Mouse (Mus musculus): ENCODE measurements around the gene Klf1.

Klf1 gene

DNA sequence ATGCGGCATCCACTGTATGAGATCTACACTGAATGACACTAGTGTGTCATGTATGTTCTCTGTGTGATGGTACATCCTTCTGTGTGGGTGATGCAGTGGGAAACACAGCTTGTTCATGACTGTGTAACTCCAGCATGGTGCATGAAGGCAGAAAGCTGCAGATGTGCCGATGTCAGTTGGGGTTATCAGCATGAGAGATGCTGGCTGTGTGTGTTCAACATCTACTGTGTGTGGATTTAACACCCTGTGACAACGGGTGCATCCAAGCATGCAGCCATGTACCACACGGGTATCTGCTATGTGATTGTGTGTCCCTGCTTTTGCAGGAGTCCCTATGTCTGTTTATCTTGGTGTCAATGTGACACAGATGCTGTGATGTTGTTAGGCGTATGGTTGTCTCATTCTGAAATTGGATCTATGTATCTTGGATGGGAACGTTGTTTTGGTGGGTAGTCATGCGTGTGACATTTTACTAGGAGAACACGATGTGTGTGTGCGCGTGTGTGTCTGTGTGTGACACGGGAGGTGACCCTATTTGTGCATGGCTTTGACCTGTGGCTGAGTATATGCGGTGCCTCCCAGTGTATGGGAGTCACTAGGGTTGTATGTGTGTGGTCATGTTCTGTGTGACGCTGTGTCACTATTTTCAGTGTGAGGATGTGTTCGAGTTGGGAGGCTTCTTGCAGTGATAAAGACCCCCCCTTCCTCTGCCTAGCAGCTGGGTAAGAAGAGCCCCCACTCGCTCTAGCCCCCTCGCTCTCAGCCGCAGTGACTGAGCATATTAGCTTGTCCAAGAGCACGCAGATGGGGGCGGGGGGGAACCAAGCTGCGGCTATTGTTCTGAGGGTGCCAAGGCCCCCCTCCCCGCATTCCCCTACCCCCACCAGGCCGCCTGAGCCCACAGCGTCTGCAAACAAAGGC is 34.6 kb downstream of the Klf1 start:
- peak; percentile 55 to 67 for DNase-seq

- peak; percentile 92 to 97 for DNase-seq
Observed at GRCm38 (mm10) chr8:84936962-84937546, 35.3 kb downstream of the Klf1 start, which contains the start of gene Mast1. Mast1 (minus strand) TSS chr8:84937359.

DNA sequence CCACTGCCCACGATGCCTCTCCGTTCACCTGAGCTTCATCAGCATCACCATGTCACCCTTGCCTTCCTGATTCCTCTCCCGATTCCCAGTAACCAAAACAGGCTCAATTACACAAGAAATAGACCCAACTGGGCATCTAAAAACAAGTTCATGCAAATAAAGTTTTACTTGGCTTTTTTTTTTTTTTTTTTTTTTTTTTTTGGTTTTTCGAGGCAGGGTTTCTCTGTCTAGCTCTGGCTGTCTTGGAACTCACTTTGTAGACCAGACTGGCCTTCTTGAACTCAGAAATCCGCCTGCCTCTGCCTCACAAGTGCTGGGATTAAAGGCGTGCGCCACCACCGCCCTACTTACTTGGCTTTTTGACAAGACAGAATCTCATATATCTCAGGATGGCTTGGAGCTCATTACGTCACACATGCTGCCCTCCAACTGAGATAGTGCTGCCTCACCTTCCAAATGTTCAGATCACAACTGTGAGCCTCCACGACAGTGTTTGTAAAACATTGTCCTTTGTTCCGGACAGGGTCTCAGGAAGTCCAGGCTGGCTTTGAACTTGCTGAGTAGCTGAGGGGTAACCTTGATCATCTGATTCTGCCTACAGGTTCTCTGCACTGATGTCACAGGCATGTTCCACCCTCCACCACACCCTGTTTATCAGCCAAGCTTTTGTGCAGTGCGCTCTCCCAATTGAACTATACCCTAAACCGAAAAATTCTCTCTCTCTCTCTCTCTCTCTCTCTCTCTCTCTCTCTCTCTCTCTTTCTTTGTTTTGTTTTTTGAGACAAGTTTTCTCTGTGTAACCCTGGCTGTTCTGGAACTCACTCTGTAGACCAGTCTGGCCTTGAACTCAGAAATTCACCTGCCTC is 36.1 kb downstream of the Klf1 start:
- no peak for DNase-seq

DNA sequence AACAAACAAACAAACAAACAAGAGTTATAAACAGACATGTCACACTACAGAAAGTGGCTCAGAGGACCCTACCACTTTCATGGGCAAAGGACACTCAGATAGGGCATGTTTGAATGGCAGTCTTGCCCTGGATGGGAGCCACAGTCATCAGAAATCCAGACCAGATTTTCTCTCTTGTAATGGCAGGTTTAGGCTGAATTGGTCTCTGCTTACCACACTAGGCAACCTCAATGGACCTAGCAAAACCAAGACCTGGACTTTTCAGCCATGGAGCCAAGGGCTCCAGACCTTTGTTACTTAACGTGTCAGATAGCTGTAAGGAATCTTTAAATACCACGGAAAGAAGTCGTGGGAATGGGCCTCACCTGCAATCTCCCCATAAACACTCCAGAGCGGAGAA is 42.0 kb downstream of the Klf1 start:
- DNase-seq: no peak

GRCm38 (mm10) chr8:84944478-84945160 is 42.9 kb downstream of the Klf1 start:
- peak; percentile 80 to 90 for DNase-seq

DNA sequence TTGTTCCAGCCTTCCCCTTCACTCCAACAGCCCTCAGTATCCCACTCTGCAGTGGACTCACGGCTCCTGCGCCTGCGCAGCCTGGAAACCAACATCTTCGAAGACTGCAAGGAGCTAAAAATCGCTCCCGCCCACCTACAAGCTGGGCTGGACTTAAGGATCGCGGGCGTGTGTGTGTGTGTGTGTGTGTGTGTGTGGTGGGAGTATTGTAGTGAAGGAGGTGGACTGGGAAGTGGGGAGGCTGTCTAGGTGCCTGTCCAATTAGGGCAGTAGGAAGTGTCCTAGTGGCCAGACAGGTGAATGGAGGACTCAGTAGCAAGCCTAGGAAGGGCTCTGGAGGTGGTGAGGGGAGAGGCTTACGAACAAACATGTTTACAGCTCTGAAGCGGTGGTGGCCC is 43.5 kb downstream of the Klf1 start:
- DNase-seq: peak; percentile 62 to 70

- DNase-seq: peak; percentile 76 to 85
Observed at GRCm38 (mm10) chr8:84945633-84946527, 44.2 kb downstream of the Klf1 start.

GRCm38 (mm10) chr8:84946528-84947240 is 45.0 kb downstream of the Klf1 start, which contains the start of gene Rtbdn:
Rtbdn (plus strand) TSS chr8:84946991.
- peak; percentile 76 to 84 for DNase-seq

DNA sequence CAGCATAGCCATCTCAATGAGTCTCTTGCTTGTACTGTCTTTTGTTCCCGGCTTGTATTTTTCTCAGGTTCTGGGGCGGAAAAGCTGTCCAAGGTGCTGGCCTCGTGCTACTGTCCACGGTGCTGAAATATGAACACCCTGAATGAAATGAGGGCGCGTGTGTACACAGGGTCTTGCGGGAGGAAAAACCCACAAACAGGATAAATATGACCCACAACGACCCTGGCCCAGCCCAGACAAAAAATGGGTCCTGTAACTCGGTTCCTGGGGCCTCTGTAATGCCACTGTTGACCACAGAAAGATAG is 45.5 kb downstream of the Klf1 start:
- DNase-seq: no peak

- DNase-seq: no peak
Observed at GRCm38 (mm10) chr8:84949753-84950152, 48.0 kb downstream of the Klf1 start.

- no peak for DNase-seq
Observed at GRCm38 (mm10) chr8:84952612-84953255, 51.0 kb downstream of the Klf1 start.
